Mouse (Mus musculus): Measurements from ENCODE around the gene Amdhd2.

GRCm38 (mm10) chr17:24140845-24141424, 22.6 kb downstream of the Amdhd2 start:
- no peak for TF ChIP-seq CTCF (IDR thresholded peaks at IDR 0.05; ENCODE audit: borderline replicate concordance, control insufficient read depth, extremely low read depth, insufficient read depth, low read length, poor library complexity)
- TF ChIP-seq POLR2A (IDR thresholded peaks at IDR 0.05; ENCODE audit: control insufficient read depth, extremely low read depth, insufficient read depth, low read length, poor library complexity), result no peak
